Mouse (Mus musculus) limb, embryonic 10.5 days (tissue): ENCODE data around the gene A130010J15Rik. TPM values are rescaled to one million over a fixed set of nuclear protein-coding genes. Genes with fewer than 3 reads are reported as not detected.

Experiments
- DNase-seq: peaks from one replicate; pipeline ENCODE4 v3.0.0-alpha.2; 2017; ENCODE audit warnings: low spot score
- H3K27ac ChIP-seq: fragments of 300-500 bp; sonication (generic); 2 replicates; pipeline ENCODE4 v1.5.1; 2016; ENCODE audit warnings: mild to moderate bottlenecking
- H3K27me3 ChIP-seq: fragments of 300-500 bp; sonication (generic); 2 replicates; pipeline ENCODE4 v1.6.1; 2016; ENCODE audit warnings: low read depth, mild to moderate bottlenecking; ENCODE audit not compliant: poor library complexity, severe bottlenecking
- H3K36me3 ChIP-seq: fragments of 300-500 bp; sonication (generic); 2 replicates; pipeline ENCODE4 v1.6.1; 2016; ENCODE audit warnings: mild to moderate bottlenecking, moderate library complexity
- H3K4me1 ChIP-seq: fragments of 300-500 bp; sonication (generic); 2 replicates; pipeline ENCODE4 v1.6.1; 2016
- H3K4me3 ChIP-seq: fragments of 300-500 bp; sonication (generic); 2 replicates; pipeline ENCODE4 v1.5.1; 2016; ENCODE audit warnings: mild to moderate bottlenecking, moderate library complexity
- H3K9me3 ChIP-seq: fragments of 300-500 bp; sonication (generic); replicated peaks from 2 replicates; pipeline ENCODE4 v1.6.1; 2016; ENCODE audit warnings: mild to moderate bottlenecking
- WGBS: fragments of 180-500 bp; shearing (Covaris S2); methylation state at CpG from one replicate; pipeline ENCODE4 v1.1.7; 2016; 5-methylcytosine and 5-hydroxymethylcytosine counted together
- polyA plus RNA-seq: library from polyadenylated mRNA; unstranded; fragments of >200 nt; fragmentation: Nextera tagmentation; extraction: Ambion mirVana; gene quantifications from 2 replicates; pipeline ENCODE4 v1.2.1, GENCODE M21; 2016

Gene A130010J15Rik
- polyA plus RNA-seq, 1 experiment from 2014 or later, result 18.4 TPM

- WGBS, result 82% methylated on average over 3 of the region's 3 CpGs
- Histone ChIP-seq H3K27ac (no peak overlapping the region), H3K4me3 (no peak overlapping the region)
Measured at GRCm38 (mm10) chr1:193194416-193195140, 26.7 kb downstream of the A130010J15Rik start.

GRCm38 (mm10) chr1:193195169-193195810 lies 27.4 kb downstream of the A130010J15Rik start:
- WGBS, result 71% methylated on average over 3 of the region's 3 CpGs
- no peaks in the 10 kb centered on the region for H3K27me3 ChIP-seq
- no peaks in the 10 kb centered on the region for H3K9me3 ChIP-seq
- no peak overlapping the region for H3K27ac ChIP-seq
- H3K36me3 ChIP-seq, result no peaks in the 10 kb centered on the region
- H3K4me3 ChIP-seq, result no peak overlapping the region
- peaks cover 2% of the 10 kb centered on the region for H3K4me1 ChIP-seq
- DNase-seq, result no peak

More at GRCm38 (mm10) chr1:193194416-193195140, 26.7 kb downstream of the A130010J15Rik start:
- H3K4me1 ChIP-seq, result peaks cover 10% of the 10 kb centered on the region
- DNase-seq, result no peak
- H3K9me3 ChIP-seq, result no peaks in the 10 kb centered on the region
- H3K27me3 ChIP-seq, result no peaks in the 10 kb centered on the region
- no peaks in the 10 kb centered on the region for H3K36me3 ChIP-seq

- DNase-seq, result no peak
- 88% methylated on average over 18 of the region's 18 CpGs for WGBS
- H3K4me1 ChIP-seq, result 0 out of 2 replicates have a peak, but pooled peaks cover 6% of the 10 kb centered on the region
- H3K36me3 ChIP-seq, result no peaks in the 10 kb centered on the region
- H3K4me3 ChIP-seq, result no peak overlapping the region
- no peak overlapping the region for H3K27ac ChIP-seq
- H3K27me3 ChIP-seq, result no peaks in the 10 kb centered on the region
- no peaks in the 10 kb centered on the region for H3K9me3 ChIP-seq
Measured at GRCm38 (mm10) chr1:193197494-193198205, 29.8 kb downstream of the A130010J15Rik start.

- Histone ChIP-seq H3K4me3 (no peak overlapping the region), H3K36me3 (no peaks in the 10 kb centered on the region), H3K4me1 (0 out of 2 replicates have a peak, but pooled peaks cover 6% of the 10 kb centered on the region), H3K27me3 (no peaks in the 10 kb centered on the region), H3K27ac (no peak overlapping the region), H3K9me3 (no peaks in the 10 kb centered on the region)
- no peak for DNase-seq
- WGBS, result 92% methylated on average over 2 of the region's 2 CpGs
Measured at GRCm38 (mm10) chr1:193198312-193198711, 30.5 kb downstream of the A130010J15Rik start.

- H3K27me3 ChIP-seq, result no peaks in the 10 kb centered on the region
- no peaks in the 10 kb centered on the region for H3K36me3 ChIP-seq
- 0 out of 2 replicates have a peak, but pooled peaks cover 6% of the 10 kb centered on the region for H3K4me1 ChIP-seq
- 88% methylated on average over 8 of the region's 8 CpGs for WGBS
- no peak for DNase-seq
- H3K27ac ChIP-seq, result no peak overlapping the region
- H3K4me3 ChIP-seq, result no peak overlapping the region
- no peaks in the 10 kb centered on the region for H3K9me3 ChIP-seq
Measured at GRCm38 (mm10) chr1:193200640-193201382, 33.0 kb downstream of the A130010J15Rik start.

GRCm38 (mm10) chr1:193201383-193201778 lies 33.5 kb downstream of the A130010J15Rik start, which contains the start of gene Traf3ip3:
Gene Traf3ip3, minus strand, starts transcription at chr1:193201703.
- H3K27ac ChIP-seq, result no peak within 1 kb of the TSS
- no peaks in the 10 kb centered on the region for H3K27me3 ChIP-seq
- DNase-seq, result no peak
- no peak within 1 kb of the TSS for H3K4me3 ChIP-seq
- no peaks in the 10 kb centered on the region for H3K36me3 ChIP-seq
- 0 out of 2 replicates have a peak, but pooled peaks cover 6% of the 10 kb centered on the region for H3K4me1 ChIP-seq
- H3K9me3 ChIP-seq, result no peaks in the 10 kb centered on the region
- WGBS, result 67% methylated on average over 5 of the region's 5 CpGs

GRCm38 (mm10) chr1:193203821-193204220 lies 36.0 kb downstream of the A130010J15Rik start:
- Histone ChIP-seq H3K9me3 (no peaks in the 10 kb centered on the region), H3K36me3 (no peaks in the 10 kb centered on the region), H3K4me1 (0 out of 2 replicates have a peak, but pooled peaks cover 6% of the 10 kb centered on the region), H3K27me3 (no peaks in the 10 kb centered on the region), H3K4me3 (no peak overlapping the region), H3K27ac (no peak overlapping the region)
- no peak for DNase-seq
- WGBS, result 50% methylated on average over 2 of the region's 2 CpGs

- 94% methylated on average over 2 of the region's 2 CpGs for WGBS
- Histone ChIP-seq H3K4me3 (no peak overlapping the region), H3K9me3 (no peaks in the 10 kb centered on the region), H3K27me3 (no peaks in the 10 kb centered on the region), H3K27ac (no peak overlapping the region), H3K4me1 (0 out of 2 replicates have a peak, but pooled peaks cover 6% of the 10 kb centered on the region), H3K36me3 (no peaks in the 10 kb centered on the region)
- DNase-seq, result no peak
Measured at GRCm38 (mm10) chr1:193205431-193205830, 37.6 kb downstream of the A130010J15Rik start.

GRCm38 (mm10) chr1:193207503-193207902 lies 39.7 kb downstream of the A130010J15Rik start, which contains the start of gene Lamb3:
Gene Lamb3, plus strand, starts transcription at chr1:193207699.
- Histone ChIP-seq H3K4me3 (no peak within 1 kb of the TSS), H3K27ac (no peak within 1 kb of the TSS), H3K27me3 (no peaks in the 10 kb centered on the region), H3K4me1 (no peaks in the 10 kb centered on the region), H3K9me3 (no peaks in the 10 kb centered on the region), H3K36me3 (no peaks in the 10 kb centered on the region)
- DNase-seq, result no peak
- 91% methylated on average over 3 of the region's 3 CpGs for WGBS

- no peaks in the 10 kb centered on the region for H3K4me1 ChIP-seq
- H3K36me3 ChIP-seq, result no peaks in the 10 kb centered on the region
- no peaks in the 10 kb centered on the region for H3K27me3 ChIP-seq
- WGBS, result 45% methylated on average over 2 of the region's 2 CpGs
- DNase-seq, result peak; percentile 55
- no peak overlapping the region for H3K4me3 ChIP-seq
- no peaks in the 10 kb centered on the region for H3K9me3 ChIP-seq
- no peak overlapping the region for H3K27ac ChIP-seq
Measured at GRCm38 (mm10) chr1:193208178-193208577, 40.3 kb downstream of the A130010J15Rik start.

GRCm38 (mm10) chr1:193211371-193211770 lies 43.5 kb downstream of the A130010J15Rik start:
- Histone ChIP-seq H3K4me3 (no peak overlapping the region), H3K4me1 (no peaks in the 10 kb centered on the region), H3K9me3 (no peaks in the 10 kb centered on the region), H3K27ac (no peak overlapping the region), H3K36me3 (no peaks in the 10 kb centered on the region), H3K27me3 (no peaks in the 10 kb centered on the region)
- DNase-seq, result no peak
- WGBS, result 74% methylated on average over 5 of the region's 5 CpGs

GRCm38 (mm10) chr1:193214053-193214452 lies 46.2 kb downstream of the A130010J15Rik start:
- Histone ChIP-seq H3K4me3 (no peak overlapping the region), H3K27me3 (no peaks in the 10 kb centered on the region), H3K27ac (no peak overlapping the region), H3K4me1 (no peaks in the 10 kb centered on the region), H3K9me3 (no peaks in the 10 kb centered on the region), H3K36me3 (no peaks in the 10 kb centered on the region)
- WGBS, result 81% methylated on average over 5 of the region's 5 CpGs
- DNase-seq, result no peak
